Mouse (Mus musculus) ES-E14 (cell line): Measurements from ENCODE around the gene Lipa.

ENCODE experiments used
- CHD2 ChIP-seq: IDR thresholded peaks from 2 replicates; pipeline ENCODE4 v1.6.1; 2014; ENCODE audit warnings: mild to moderate bottlenecking, low read depth, low read length, inconsistent platforms
- ZC3H11A ChIP-seq: IDR thresholded peaks from 2 replicates; pipeline ENCODE4 v1.6.1; 2012; ENCODE audit warnings: low read depth, mild to moderate bottlenecking, inconsistent platforms, low read length, borderline replicate concordance
- ZNF384 ChIP-seq: IDR thresholded peaks from 2 replicates; pipeline ENCODE4 v1.6.1; 2012; ENCODE audit warnings: low read depth, low read length, inconsistent platforms

DNA sequence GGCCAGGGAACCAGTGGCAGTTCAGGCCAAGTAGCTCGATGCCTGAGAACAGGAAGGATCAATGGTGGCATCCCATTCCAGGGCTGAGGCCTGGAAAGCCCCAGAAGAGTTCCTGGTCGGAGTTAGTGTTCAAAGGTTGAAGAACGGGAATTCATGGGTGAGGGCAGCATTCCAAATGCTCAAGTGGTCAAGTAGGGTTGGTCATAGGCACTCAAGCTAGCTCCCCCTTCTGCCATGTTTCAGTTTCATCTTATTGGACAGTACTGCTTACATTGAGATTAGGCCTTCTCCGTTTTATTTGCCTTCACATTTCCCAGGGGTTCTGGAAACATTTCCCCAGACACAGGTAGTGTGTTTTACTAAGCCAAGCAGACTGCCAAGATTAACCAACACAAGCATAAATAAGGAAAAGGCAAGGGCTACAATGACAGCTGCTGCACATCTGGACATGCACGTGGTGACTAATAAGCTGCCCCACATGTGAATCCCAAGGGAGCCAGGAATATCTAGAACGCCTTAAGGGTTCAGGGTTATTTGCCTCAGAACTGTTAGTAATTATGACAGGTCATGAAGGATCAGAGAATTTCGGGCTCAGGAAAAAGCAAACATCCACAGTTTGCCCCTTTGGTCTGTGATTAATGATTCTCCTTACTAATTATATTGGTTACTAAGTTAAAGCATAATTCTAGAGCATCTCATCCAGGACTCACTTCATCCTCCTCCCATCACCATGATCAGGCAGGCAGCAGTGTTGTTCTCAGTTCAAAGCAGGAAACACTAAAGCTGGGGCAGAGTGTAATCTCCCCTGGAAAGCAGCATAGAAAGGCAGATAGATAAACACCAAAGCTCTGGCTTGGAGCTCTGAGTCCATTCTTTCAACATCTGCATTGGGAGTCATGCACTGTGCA lies 42.0 kb upstream of the Lipa start:
- TF ChIP-seq CHD2 (no peak), ZNF384 (no peak), ZC3H11A (no peak)
